Mouse (Mus musculus) G1E (cell line): ENCODE measurements around the gene Gm9573. TPM values are rescaled to one million over a fixed set of nuclear protein-coding genes. Genes with fewer than 3 reads are reported as not detected.

Experiments used
- ATAC-seq: 2 replicates; pipeline ENCODE4 v1.8.0; 2016; ENCODE audit warnings: mild to moderate bottlenecking; ENCODE audit not compliant: insufficient number of reproducible peaks, poor library complexity, low FRiP score, severe bottlenecking; ENCODE audit errors: extremely low read depth
- DNase-seq: peaks from one replicate; pipeline ENCODE4 v3.0.0; 2012; ENCODE audit warnings: low spot score
- H3K27me3 ChIP-seq: 2 replicates; pipeline ENCODE4 v1.6.1; 2012; ENCODE audit warnings: mild to moderate bottlenecking, low read length, inconsistent platforms; ENCODE audit not compliant: insufficient read depth
- H3K36me3 ChIP-seq: replicated peaks from 2 replicates; pipeline ENCODE3; 2012; ENCODE audit warnings: mild to moderate bottlenecking, inconsistent platforms
- H3K4me1 ChIP-seq: 2 replicates; pipeline ENCODE4 v1.6.1; 2012; ENCODE audit warnings: low read depth, low read length, inconsistent platforms, mixed read lengths; ENCODE audit not compliant: insufficient read depth
- H3K4me3 ChIP-seq: 2 replicates; pipeline ENCODE4 v1.5.1; 2012; ENCODE audit warnings: low read depth, mild to moderate bottlenecking, inconsistent platforms, low read length, moderate library complexity, mixed read lengths
- H3K9me3 ChIP-seq: replicated peaks from 2 replicates; pipeline ENCODE4 v1.6.1; 2012; ENCODE audit warnings: inconsistent platforms
- CTCF ChIP-seq: IDR thresholded peaks from 2 replicates; pipeline ENCODE4 v1.5.1; 2012; ENCODE audit warnings: low read depth, low read length, inconsistent platforms, mixed read lengths
- GATA1 ChIP-seq: IDR thresholded peaks from 2 replicates; pipeline ENCODE4 v1.6.1; 2012; ENCODE audit warnings: borderline replicate concordance, low read length, inconsistent platforms, mixed read lengths
- GATA2 ChIP-seq: IDR thresholded peaks from 2 replicates; pipeline ENCODE4 v1.6.1; 2012; ENCODE audit warnings: low read depth, low read length, inconsistent platforms, borderline replicate concordance
- POLR2AphosphoS5 ChIP-seq: IDR thresholded peaks from 2 replicates; pipeline ENCODE4 v1.6.1; 2012; ENCODE audit warnings: low read depth, low read length, inconsistent platforms; ENCODE audit not compliant: insufficient replicate concordance
- TAL1 ChIP-seq: conservative IDR thresholded peaks from 2 replicates; pipeline ENCODE4 v1.6.1; 2012; ENCODE audit warnings: low read depth, low read length, inconsistent platforms, mixed read lengths
- polyA plus RNA-seq: library from polyadenylated mRNA; stranded (reverse); fragments of >175 nt; gene quantifications from 2 replicates; pipeline ENCODE4 v1.2.3, GENCODE M21; 2012
- total RNA-seq, 2 experiments: library from RNA; stranded (forward) in 1 of 2; stranded (reverse) in 1 of 2; fragments of 200-1000 nt in 1 of 2; fragments of >200 nt in 1 of 2; fragmentation: Nextera tagmentation in 1 of 2; gene quantifications; 2 replicates each; pipeline ENCODE4 v1.2.3; 2014 to 2017

Gene Gm9573
- total and polyA plus RNA-seq, 3 experiments = 0.11 TPM; not detected in 2

- TF ChIP-seq TAL1 = no peak
- TF ChIP-seq POLR2AphosphoS5 = no peak
- TF ChIP-seq GATA1 = no peak
- peaks cover 13% of the 10 kb centered on the region for H3K27me3 ChIP-seq
- H3K9me3 ChIP-seq = no peaks in the 10 kb centered on the region
- no peak for ATAC-seq
- no peaks in the 10 kb centered on the region for H3K36me3 ChIP-seq
- H3K4me1 ChIP-seq = peaks cover 4% of the 10 kb centered on the region
- no peak for DNase-seq
- no peak overlapping the region for H3K4me3 ChIP-seq
Observed at GRCm38 (mm10) chr17:35638475-35639190, 12.2 kb upstream of the Gm9573 start.

GRCm38 (mm10) chr17:35636363-35636762 lies 9.9 kb upstream of the Gm9573 start:
- DNase-seq (no peak), ATAC-seq (no peak)
- TF ChIP-seq CTCF (no peak), POLR2AphosphoS5 (no peak), GATA1 (no peak), GATA2 (no peak), TAL1 (no peak)
- Histone ChIP-seq H3K36me3 (no peaks in the 10 kb centered on the region), H3K4me3 (no peak overlapping the region), H3K4me1 (peaks cover 4% of the 10 kb centered on the region), H3K27me3 (peaks cover 9% of the 10 kb centered on the region), H3K9me3 (no peaks in the 10 kb centered on the region)

GRCm38 (mm10) chr17:35635699-35636111 lies 9.3 kb upstream of the Gm9573 start:
- Histone ChIP-seq H3K4me3 (peak overlapping the region; percentile 58; the same call in 1 of the 2 replicates), H3K36me3 (no peaks in the 10 kb centered on the region), H3K27me3 (peaks cover 9% of the 10 kb centered on the region), H3K9me3 (no peaks in the 10 kb centered on the region), H3K4me1 (peaks cover 4% of the 10 kb centered on the region)
- TF ChIP-seq POLR2AphosphoS5 (no peak), CTCF (peak; percentile 45)
- DNase-seq (peak; percentile 30), ATAC-seq (no peak)

GRCm38 (mm10) chr17:35635202-35635601 lies 8.8 kb upstream of the Gm9573 start:
- no peak overlapping the region for H3K4me3 ChIP-seq
- H3K9me3 ChIP-seq = no peaks in the 10 kb centered on the region
- H3K36me3 ChIP-seq = no peaks in the 10 kb centered on the region
- ATAC-seq (no peak), DNase-seq (no peak)
- H3K4me1 ChIP-seq = peaks cover 4% of the 10 kb centered on the region
- TF ChIP-seq CTCF (no peak), POLR2AphosphoS5 (no peak), GATA2 (no peak), TAL1 (no peak), GATA1 (no peak)
- H3K27me3 ChIP-seq = peaks cover 9% of the 10 kb centered on the region

GRCm38 (mm10) chr17:35633992-35634391 lies 7.6 kb upstream of the Gm9573 start:
- H3K36me3 ChIP-seq = no peaks in the 10 kb centered on the region
- no peak for DNase-seq
- H3K4me3 ChIP-seq = no peak overlapping the region
- ATAC-seq = no peak
- TF ChIP-seq POLR2AphosphoS5 (no peak), GATA2 (no peak), GATA1 (no peak), TAL1 (no peak), CTCF (no peak)
- peaks cover 4% of the 10 kb centered on the region for H3K4me1 ChIP-seq
- peaks cover 9% of the 10 kb centered on the region for H3K27me3 ChIP-seq
- H3K9me3 ChIP-seq = no peaks in the 10 kb centered on the region

GRCm38 (mm10) chr17:35617127-35617526 lies 9.3 kb downstream of the Gm9573 start:
- H3K4me3 ChIP-seq = no peak overlapping the region
- DNase-seq = no peak
- no peaks in the 10 kb centered on the region for H3K27me3 ChIP-seq
- no peak for ATAC-seq
- H3K9me3 ChIP-seq = peaks cover 11% of the 10 kb centered on the region
- H3K36me3 ChIP-seq = no peaks in the 10 kb centered on the region
- H3K4me1 ChIP-seq = 0 out of 2 replicates have a peak, but pooled peaks cover 4% of the 10 kb centered on the region
- no peak for TF ChIP-seq CTCF
